Mouse (Mus musculus) kidney, postnatal 14 days (tissue): ENCODE data around the gene Tmcc3.

Experiments used
- DNase-seq: peaks from one replicate; pipeline ENCODE4 v3.0.0; 2022; ENCODE audit warnings: mixed read lengths

The Tmcc3 gene

DNA sequence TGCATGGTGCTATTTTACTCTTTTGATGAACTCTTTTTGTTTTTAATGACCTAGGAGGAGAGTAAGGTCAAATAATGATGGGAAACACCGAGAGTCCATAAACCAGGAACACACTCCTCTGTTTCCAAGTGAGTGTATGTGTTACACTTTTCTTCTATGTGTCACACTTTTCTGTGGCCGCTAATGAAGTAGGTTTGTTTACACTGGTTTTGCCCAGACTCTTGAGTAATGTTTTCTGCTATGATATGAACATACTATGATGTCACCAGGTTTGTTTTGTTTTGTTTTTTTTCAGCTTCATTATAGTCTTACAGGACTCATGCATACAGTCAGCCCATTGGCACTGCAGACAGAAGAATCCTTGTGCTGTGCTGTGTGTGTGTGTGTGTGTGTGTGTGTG lies 243.6 kb downstream of the Tmcc3 start:
- DNase-seq: no peak

DNA sequence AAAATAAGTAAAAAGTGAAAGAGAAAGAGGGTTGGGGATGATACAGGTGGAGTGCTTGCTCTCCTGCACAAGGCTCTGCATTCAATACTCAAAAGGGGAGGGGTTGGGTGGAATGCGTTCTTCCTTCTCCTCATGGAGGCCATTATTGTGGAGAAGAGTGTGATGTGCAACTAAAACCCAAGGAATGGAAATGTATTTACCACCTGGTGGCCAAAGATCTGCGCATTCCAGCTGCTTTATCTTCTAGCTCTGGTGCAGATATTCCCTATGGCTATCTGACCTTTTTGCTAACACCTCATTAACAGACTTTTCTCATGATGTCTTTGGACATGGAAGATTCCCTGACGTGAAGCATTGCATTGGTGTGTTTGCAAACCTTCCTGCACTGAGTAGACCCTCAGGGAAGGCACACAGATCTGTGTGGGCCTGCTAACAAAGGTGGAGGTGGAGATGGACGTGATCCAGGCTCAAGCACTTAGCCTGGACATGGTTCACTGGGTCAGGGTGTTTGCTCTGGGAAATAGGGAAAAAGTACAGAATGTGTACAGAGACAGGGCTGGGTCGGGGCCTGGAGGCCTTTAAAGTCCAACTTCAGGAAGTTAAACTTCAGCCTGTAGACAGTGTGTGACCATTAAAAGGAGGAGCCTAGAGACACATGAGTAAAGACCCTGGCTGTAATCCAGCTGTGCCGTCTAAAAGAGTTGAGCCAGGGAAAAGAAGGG lies 245.8 kb downstream of the Tmcc3 start:
- DNase-seq: peak; percentile 81

GRCm38 (mm10) chr10:94558826-94559225 lies 247.1 kb downstream of the Tmcc3 start:
- no peak for DNase-seq

- DNase-seq: no peak
Measured at GRCm38 (mm10) chr10:94561351-94561750, 249.6 kb downstream of the Tmcc3 start.

DNA sequence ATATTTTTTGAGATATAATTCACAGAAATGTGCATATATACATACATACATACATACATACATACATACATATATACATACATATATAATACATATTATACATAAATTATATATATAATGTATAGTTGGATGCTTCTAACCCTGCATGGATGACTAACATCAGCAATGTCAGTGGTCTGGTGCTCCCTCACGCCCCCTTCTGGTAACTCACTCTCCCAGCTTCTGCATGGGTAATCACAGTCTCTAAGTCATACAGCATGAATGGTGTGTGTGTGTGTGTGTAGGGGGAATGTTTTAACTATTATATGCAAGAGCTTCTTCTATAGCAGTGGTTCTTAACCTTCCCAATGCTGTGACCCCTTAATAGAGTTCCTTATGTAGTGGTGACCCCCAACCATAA lies 250.4 kb downstream of the Tmcc3 start:
- no peak for DNase-seq

DNA sequence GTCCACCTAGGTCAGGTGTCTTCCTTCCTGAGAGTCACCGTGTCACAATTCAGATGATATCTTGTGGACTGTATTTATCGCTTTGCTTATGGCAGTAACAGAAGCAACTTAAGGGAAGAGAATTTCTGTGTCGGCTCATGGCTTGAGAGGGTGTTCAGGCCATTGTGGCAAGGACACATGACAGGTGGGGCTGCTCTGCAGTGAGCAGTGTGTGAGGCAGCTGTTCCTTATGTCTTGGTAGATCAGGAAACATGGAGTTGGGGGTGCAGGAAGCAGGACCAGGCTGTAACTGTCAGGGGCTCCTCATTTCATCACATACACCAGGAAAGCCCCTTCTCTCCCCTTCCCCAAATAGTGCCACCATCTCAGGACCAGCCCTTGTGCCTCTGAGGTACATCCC lies 251.2 kb downstream of the Tmcc3 start:
- no peak for DNase-seq

GRCm38 (mm10) chr10:94565410-94566221 lies 253.9 kb downstream of the Tmcc3 start:
- DNase-seq: no peak

GRCm38 (mm10) chr10:94566222-94566868 lies 254.6 kb downstream of the Tmcc3 start:
- no peak for DNase-seq

DNA sequence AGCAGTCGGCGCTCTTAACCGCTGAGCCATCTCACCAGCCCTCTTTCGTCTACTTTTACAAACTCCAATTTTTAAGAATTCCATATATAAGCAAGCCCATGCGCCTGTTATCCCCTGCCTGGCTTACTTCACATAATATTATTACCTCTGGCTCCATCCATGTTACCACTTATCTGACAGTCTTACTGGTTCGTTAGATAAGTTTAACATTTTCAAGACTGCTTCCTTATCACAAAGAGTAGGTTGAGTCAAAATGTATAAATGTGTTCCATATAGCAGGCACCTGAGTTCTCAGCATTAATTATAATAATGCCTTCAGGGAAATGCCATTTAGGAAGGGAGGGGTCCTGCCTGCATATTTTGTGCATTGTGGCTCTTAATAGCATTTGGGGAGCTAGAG lies 255.5 kb downstream of the Tmcc3 start:
- no peak for DNase-seq

- DNase-seq: no peak
Measured at GRCm38 (mm10) chr10:94567915-94568314, 256.2 kb downstream of the Tmcc3 start.

DNA sequence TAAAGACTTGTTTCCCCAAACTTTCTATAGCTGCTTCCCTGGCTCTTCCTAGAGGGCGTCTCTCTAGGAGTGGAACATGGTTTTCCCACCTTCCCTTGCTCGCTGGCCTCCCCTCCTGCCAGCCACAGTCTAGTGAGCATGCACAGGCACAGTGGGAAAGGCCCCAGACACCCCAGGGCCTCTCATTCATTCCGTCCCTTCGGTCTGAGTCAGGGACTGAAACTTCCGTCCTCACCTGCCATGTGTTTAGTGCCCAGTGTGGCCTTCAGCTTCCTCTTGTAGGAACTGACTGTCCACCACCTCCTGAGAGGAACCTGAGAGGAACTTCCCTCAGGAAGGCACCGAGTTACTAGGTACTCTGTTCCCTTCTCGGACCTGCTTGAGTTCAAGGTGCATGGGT lies 257.1 kb downstream of the Tmcc3 start:
- DNase-seq: no peak

DNA sequence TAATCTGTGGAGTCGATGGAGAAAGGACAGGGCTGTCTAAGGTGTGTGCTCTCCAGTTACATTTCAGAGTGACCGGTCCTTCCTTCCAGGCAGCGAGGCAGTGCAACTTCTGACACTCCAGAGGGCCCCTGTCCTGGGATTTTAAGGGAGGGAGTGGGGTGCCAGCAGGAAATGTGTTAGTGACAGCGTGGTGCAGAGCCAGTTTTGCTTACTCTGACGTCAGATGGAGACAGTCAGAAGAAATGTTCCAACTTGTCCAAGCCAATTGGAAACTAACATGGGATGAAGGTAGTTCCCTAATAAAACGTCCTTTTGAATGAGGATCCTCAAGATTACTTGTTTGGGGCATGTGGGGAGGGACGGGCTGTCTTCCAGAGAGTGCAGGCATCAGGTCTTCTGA lies 258.0 kb downstream of the Tmcc3 start:
- DNase-seq: no peak

DNA sequence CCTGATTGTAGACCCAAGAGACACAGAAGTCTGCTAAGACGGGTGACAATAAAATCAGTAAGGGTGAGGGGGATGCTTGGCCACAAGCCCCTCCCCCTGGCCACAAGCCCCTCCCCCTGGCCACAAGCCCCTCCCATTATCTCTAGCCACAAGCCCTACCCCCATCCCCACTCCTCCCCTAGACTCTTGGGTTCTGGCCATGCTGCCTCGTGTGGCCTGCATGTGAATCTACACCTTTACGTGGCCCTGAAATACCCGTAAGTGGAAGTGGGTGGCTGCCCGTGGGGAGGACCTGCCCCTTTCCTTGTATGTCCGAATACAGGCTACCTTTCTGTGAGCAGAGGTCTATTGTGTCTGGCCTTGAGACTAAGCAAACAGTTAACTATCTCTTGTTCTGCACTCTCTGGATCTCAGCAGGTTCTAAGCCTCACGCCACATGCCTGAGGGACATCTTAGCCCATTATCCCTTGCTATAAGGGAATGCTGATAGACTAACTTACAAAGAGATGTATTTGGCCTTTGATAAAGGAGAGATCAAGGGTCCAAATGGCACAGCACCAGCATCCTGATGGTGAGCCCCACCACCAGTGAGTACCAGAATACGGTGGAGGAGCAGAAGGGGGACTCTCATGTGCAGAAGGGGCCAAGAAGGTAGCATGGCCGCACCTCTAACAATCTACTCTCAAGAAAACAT lies 260.3 kb downstream of the Tmcc3 start:
- no peak for DNase-seq

DNA sequence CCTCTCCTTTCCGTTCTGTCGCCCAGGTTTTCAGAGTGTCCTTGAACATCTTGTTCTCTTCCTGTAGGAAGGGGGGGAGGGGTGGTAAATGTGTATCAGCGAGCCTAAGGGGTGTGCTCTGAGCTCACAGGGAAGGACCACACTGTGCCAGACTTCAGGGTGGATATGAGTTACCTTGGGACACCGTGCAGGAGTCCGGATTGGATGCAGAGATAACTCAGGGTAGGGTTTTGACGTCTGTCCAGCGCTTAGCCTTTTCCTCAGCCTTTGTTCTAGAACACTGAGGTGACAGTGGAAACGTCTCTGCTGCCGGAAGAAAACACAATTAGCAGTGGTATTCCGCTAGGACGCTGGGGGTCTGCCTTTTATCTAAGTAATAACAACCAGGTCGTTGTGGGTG lies 261.0 kb downstream of the Tmcc3 start:
- peak; percentile 44 for DNase-seq

- DNase-seq: peak; percentile 29
Measured at GRCm38 (mm10) chr10:94574451-94575333, 262.9 kb downstream of the Tmcc3 start.

DNA sequence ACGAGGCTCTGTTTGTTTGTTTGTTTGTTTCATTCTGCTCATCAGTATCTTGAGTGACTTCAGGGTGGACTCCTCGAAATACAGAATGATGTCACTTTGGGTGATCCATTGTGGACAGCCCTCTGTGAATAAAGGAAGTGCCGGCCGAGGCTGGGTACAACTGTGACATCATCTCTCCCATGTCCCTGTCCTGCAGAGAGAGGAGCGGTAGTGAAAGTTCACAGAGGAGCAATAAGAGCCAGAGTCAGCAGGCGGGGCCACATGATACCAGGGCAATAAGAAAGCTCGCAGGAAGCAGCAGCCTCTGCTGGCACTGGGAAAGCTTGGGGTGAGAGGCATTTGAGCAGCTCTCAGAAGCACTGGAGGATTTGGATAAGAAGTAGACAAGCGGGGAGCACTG lies 264.2 kb downstream of the Tmcc3 start:
- DNase-seq: peak; percentile 40

- DNase-seq: no peak
Measured at GRCm38 (mm10) chr10:94578870-94579269, 267.1 kb downstream of the Tmcc3 start.

- no peak for DNase-seq
Measured at GRCm38 (mm10) chr10:94581384-94581783, 269.6 kb downstream of the Tmcc3 start.

- no peak for DNase-seq
Measured at GRCm38 (mm10) chr10:94583714-94584113, 272.0 kb downstream of the Tmcc3 start.

GRCm38 (mm10) chr10:94584851-94585359 lies 273.2 kb downstream of the Tmcc3 start:
- DNase-seq: peak; percentile 35

GRCm38 (mm10) chr10:94585819-94586218 lies 274.1 kb downstream of the Tmcc3 start:
- DNase-seq: no peak

DNA sequence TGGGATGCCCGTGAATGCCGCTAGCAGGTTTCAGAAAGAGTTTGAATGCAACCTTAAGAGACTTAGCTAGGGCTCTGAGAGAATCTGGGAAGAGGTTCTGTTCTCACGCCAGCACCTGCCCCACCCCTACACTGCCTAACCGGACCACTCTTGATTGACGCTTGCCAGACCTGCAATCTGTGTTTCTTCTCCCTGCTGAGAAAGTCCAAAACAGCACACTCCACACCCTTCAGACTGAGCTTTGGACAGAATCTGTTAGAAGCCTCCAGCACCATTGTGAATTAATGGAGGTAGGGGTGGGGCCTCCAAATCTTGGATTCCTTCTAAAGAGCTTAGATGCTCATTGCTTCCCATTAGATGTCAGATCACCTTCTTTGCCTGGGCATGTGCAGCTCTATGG lies 277.2 kb downstream of the Tmcc3 start:
- DNase-seq: no peak
